Mouse (Mus musculus): ENCODE measurements at regions not wholly inside any gene's neighbourhood (a gene's known extent, or its start where the extent isn't known, plus 50 kb on each side); places are given as distances from the start of the nearest gene placed in this dataset.

DNA sequence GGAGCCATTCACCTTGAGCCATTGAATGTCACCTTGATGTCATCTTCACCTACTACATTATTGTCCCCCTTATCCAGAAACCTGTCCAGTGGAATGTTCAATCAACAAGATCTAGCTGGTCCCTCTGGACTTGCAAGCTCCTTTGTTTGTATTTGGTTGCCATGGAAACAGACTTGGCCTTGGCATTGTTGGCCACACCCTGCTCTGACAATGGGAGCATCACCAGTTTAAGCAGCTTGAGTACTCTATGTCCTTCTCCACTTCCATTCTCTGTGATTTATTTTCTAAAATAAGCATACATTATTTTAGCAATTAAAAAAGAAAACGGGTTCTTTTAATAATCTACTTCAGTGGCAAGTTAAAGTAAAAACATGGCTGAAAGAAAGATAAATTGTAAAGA is 221.6 kb upstream of the Runx1 start:
- H3K27ac ChIP-seq: no peak overlapping the region
- WGBS: 77% methylated on average over 1 of the region's 1 CpGs
- no peak overlapping the region for H3K9ac ChIP-seq
- H3K4me2 ChIP-seq: no peak overlapping the region
- ATAC-seq (replicated peaks; ENCODE audit: insufficient number of reproducible peaks, insufficient read depth, low FRiP score, low read depth): no peak
- peaks cover 5% of the 10 kb centered on the region for H3K4me1 ChIP-seq (replicated peaks)
- H3K9me3 ChIP-seq (replicated peaks): no peaks in the 10 kb centered on the region
- H3K4me3 ChIP-seq: no peak overlapping the region
- H3K36me3 ChIP-seq: no peaks in the 10 kb centered on the region
- peaks cover 21% of the 10 kb centered on the region for H3K27me3 ChIP-seq

DNA sequence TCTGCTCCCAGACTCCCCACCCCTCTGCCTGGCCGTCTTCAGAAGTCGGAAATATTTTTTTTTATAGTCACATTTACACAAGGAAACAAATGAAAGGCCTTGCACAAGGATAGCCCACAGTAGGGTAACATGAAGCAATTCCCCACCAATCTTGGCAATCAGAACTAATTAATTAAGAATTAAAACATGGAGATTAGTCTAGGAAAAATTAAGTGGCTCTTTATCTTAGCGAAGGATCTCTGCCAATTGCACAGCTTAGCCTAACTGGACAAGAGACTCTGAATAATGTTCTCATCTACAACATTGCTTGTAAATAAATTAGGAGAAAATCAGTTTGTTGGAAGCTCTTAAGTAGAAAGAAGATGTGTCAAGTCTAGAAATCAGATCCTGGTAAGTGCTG is 220.3 kb upstream of the Runx1 start:
- Histone ChIP-seq H3K4me2 (no peak overlapping the region), H3K9me3 (replicated peaks) (no peaks in the 10 kb centered on the region), H3K27me3 (peaks cover 23% of the 10 kb centered on the region), H3K27ac (no peak overlapping the region), H3K36me3 (no peaks in the 10 kb centered on the region), H3K4me1 (replicated peaks) (peaks cover 8% of the 10 kb centered on the region), H3K9ac (no peak overlapping the region), H3K4me3 (no peak overlapping the region)
- no peak for ATAC-seq (replicated peaks; ENCODE audit: insufficient number of reproducible peaks, insufficient read depth, low FRiP score, low read depth)
- 84% methylated on average over 3 of the region's 3 CpGs for WGBS

DNA sequence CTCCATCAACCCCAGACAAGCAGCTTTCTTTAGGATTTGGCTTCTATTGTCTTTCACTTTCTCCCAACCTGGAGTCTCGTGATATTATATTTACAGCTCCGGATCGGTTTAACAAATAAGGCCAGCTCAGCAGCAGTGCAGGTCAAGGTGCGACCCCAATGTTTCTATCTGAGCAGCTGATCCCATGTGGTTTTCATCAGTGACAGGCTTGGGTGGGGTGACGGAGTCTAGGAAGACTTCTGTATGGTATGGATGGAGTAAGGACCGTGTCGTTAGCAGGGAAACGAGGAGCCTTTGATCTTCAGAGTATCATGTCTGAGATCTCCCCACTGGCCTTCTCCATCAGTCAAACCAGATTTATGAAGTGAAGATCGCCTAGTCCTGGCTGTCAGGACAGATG is 217.4 kb upstream of the Runx1 start:
- Histone ChIP-seq H3K36me3 (no peaks in the 10 kb centered on the region), H3K27me3 (peaks cover 24% of the 10 kb centered on the region), H3K4me1 (replicated peaks) (peaks cover 8% of the 10 kb centered on the region), H3K9ac (no peak overlapping the region), H3K4me2 (no peak overlapping the region), H3K9me3 (replicated peaks) (no peaks in the 10 kb centered on the region), H3K4me3 (no peak overlapping the region), H3K27ac (no peak overlapping the region)
- ATAC-seq (replicated peaks; ENCODE audit: insufficient number of reproducible peaks, insufficient read depth, low FRiP score, low read depth): no peak
- WGBS: 53% methylated on average over 9 of the region's 9 CpGs

DNA sequence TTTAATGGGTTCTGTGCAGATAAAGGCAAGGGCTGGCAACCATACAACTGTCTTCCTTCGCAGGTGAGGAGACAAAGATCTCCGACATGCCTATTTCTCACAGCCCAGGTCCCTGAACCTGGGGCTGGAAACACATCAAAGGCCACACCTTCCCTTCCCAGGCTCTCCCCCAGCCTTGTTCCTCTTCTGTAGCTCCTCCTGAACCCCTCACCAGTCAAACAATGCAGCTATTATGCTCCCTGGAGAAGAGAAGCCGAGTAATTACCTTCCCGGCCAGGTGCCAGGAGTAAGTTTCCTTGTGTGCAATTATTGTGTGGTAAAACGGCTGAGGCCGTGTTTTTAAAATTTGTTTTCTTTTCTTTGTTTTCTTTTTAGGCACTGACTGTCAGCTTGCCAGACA is 217.0 kb upstream of the Runx1 start:
- H3K27ac ChIP-seq: no peak overlapping the region
- no peak overlapping the region for H3K4me3 ChIP-seq
- H3K9ac ChIP-seq: no peak overlapping the region
- H3K4me1 ChIP-seq (replicated peaks): peaks cover 8% of the 10 kb centered on the region
- H3K36me3 ChIP-seq: no peaks in the 10 kb centered on the region
- 0 out of 2 replicates have a peak, but pooled peaks have one; percentile 18 for ATAC-seq (replicated peaks; ENCODE audit: insufficient number of reproducible peaks, insufficient read depth, low FRiP score, low read depth)
- peaks cover 24% of the 10 kb centered on the region for H3K27me3 ChIP-seq
- no peaks in the 10 kb centered on the region for H3K9me3 ChIP-seq (replicated peaks)
- peak overlapping the region; percentile 19; the same call in 1 of the 2 replicates for H3K4me2 ChIP-seq
- 30% methylated on average over 6 of the region's 6 CpGs for whole genome bisulfite sequencing

DNA sequence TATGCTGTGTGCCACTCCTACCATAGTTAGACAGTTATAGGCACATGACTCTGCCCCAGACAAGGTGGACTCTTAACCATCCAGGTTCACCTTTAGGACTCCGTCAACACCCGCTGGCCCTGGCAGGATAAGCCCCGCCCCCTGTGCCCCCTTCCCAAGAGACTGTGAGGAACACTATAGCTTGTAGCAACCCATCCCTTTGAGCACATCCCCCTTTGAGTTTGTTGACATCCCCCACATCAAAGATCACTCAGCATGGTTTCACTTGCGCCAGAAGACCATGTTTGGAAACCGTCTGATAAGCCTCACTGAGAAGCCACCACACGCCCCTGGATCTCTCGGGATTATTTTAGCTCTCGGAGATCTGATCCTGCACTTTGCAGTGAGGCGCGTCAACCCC is 216.5 kb upstream of the Runx1 start:
- WGBS: 20% methylated on average over 10 of the region's 10 CpGs
- H3K9me3 ChIP-seq (replicated peaks): no peaks in the 10 kb centered on the region
- H3K4me1 ChIP-seq (replicated peaks): peaks cover 8% of the 10 kb centered on the region
- H3K27me3 ChIP-seq: peaks cover 24% of the 10 kb centered on the region
- ATAC-seq (replicated peaks; ENCODE audit: insufficient number of reproducible peaks, insufficient read depth, low FRiP score, low read depth): peak; percentile 39; the same call in 1 of the 2 replicates
- H3K36me3 ChIP-seq: no peaks in the 10 kb centered on the region
- peak overlapping the region; percentile 19; the same call in 1 of the 2 replicates for H3K4me2 ChIP-seq
- no peak overlapping the region for H3K4me3 ChIP-seq
- no peak overlapping the region for H3K27ac ChIP-seq
- H3K9ac ChIP-seq: no peak overlapping the region

DNA sequence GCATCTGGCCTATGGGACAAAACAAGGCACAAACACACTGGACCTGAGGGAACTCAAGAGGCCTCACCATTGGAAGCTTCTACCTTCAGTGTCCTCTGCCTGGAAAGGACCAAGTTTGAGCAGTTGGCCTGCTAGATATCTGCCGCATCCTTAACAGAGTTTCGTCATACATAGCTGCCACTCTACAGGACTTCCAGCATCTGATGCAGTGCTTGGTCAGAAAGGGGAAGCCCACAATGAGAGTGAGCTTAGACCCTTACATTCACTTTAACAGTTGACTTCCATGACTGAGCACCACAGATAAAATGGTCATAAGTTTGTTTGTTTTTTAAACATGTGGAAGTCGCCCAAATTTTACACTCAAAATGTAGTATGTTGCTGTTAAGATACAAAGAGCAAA is 215.9 kb upstream of the Runx1 start:
- no peaks in the 10 kb centered on the region for H3K9me3 ChIP-seq (replicated peaks)
- peaks cover 8% of the 10 kb centered on the region for H3K4me1 ChIP-seq (replicated peaks)
- H3K9ac ChIP-seq: no peak overlapping the region
- WGBS: 81% methylated on average over 3 of the region's 3 CpGs
- H3K4me2 ChIP-seq: no peak overlapping the region
- no peak overlapping the region for H3K27ac ChIP-seq
- ATAC-seq (replicated peaks; ENCODE audit: insufficient number of reproducible peaks, insufficient read depth, low FRiP score, low read depth): no peak
- H3K27me3 ChIP-seq: peaks cover 22% of the 10 kb centered on the region
- no peak overlapping the region for H3K4me3 ChIP-seq
- H3K36me3 ChIP-seq: no peaks in the 10 kb centered on the region

DNA sequence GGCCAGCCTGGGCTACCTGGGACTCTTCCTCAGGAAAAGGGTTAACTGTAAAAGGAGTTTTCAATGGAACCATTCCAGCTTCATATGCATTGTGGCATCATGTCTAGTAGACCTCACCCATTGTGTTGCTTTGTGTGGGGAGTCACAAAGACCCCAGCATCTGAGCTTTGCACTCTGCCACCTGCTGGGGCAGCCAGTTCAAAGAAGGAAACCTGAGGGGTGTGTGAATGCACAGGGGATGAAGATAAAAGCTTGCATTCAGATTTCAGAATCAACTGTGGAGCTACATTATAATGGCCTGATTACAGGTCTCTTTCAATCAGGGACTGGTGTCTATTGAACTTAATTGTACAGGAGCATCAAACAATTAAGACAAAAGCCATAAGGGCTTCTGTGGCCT is 215.4 kb upstream of the Runx1 start:
- Histone ChIP-seq H3K4me3 (no peak overlapping the region), H3K27me3 (peaks cover 17% of the 10 kb centered on the region), H3K9me3 (replicated peaks) (no peaks in the 10 kb centered on the region), H3K27ac (no peak overlapping the region), H3K36me3 (no peaks in the 10 kb centered on the region), H3K4me1 (replicated peaks) (peaks cover 8% of the 10 kb centered on the region), H3K9ac (no peak overlapping the region), H3K4me2 (no peak overlapping the region)
- no peak for ATAC-seq (replicated peaks; ENCODE audit: insufficient number of reproducible peaks, insufficient read depth, low FRiP score, low read depth)

DNA sequence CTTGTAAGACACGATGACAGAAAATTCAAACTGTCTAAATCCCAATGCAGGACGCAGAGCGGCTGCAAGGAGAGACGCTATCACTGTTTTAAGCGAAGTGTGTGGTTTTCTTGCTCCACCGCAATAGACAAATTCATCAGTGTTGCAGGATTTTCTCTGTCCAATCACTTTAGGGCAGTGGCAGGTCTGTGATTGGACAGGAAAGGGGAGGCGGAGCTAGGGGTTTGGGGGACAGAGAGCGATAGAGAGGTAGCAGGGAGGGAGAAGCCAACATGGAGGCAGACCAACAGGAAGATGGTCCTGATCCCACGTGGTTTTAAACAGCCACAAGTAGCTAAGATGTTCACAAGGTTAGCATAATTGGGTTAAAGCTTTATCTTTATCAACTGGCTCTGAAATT is 209.7 kb upstream of the Runx1 start:
- 87% methylated on average over 9 of the region's 9 CpGs for WGBS
- Histone ChIP-seq H3K4me3 (no peak overlapping the region), H3K27ac (no peak overlapping the region), H3K4me1 (replicated peaks) (no peaks in the 10 kb centered on the region), H3K36me3 (no peaks in the 10 kb centered on the region), H3K9me3 (replicated peaks) (no peaks in the 10 kb centered on the region), H3K9ac (no peak overlapping the region), H3K27me3 (peaks cover 6% of the 10 kb centered on the region; the same call in 1 of the 2 replicates), H3K4me2 (no peak overlapping the region)
- ATAC-seq (replicated peaks; ENCODE audit: insufficient number of reproducible peaks, insufficient read depth, low FRiP score, low read depth): no peak

DNA sequence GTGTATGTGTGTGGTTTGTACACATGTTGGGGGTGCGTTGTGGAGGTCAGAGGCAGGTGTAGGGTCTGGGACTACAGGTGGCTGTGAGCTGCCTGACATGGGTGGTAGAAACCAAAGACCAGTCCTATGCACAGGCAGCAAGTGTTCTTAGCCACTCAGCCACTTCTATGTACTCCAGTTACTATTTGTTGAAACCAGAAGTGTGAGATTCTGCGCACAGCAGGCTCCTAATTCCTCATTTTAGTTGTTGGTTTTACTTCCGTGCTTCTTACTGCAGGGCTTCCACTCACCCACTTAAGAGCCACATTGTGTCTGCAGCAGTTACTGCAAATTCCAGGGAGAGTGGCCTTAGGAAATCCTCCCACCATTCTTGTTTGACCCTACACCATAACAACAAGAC is 208.0 kb upstream of the Runx1 start:
- Histone ChIP-seq H3K4me3 (no peak overlapping the region), H3K36me3 (no peaks in the 10 kb centered on the region), H3K9ac (no peak overlapping the region), H3K9me3 (replicated peaks) (no peaks in the 10 kb centered on the region), H3K27me3 (peaks cover 6% of the 10 kb centered on the region; the same call in 1 of the 2 replicates), H3K27ac (no peak overlapping the region), H3K4me1 (replicated peaks) (no peaks in the 10 kb centered on the region), H3K4me2 (no peak overlapping the region)
- no peak for ATAC-seq (replicated peaks; ENCODE audit: insufficient number of reproducible peaks, insufficient read depth, low FRiP score, low read depth)
- 73% methylated on average over 3 of the region's 3 CpGs for WGBS

DNA sequence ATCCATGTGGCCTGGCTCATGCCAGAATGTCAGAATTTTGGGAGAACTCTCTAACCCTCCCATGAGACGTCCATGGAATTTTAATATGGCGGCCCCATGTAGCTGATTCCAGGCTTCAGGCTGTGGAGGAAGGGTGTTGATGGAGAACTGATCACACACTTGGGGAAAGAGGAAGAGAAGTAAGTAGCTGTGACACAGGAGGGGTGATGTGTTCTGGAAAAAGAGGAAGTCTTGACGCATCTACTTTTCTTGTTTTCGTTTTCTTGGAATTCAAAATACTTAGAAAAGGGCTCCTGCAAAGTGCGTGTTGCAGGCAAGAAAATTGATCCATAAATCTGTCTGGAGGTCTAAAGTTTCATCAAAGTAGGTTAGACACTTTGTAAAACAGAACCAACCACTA is 205.7 kb upstream of the Runx1 start:
- no peak for ATAC-seq (replicated peaks; ENCODE audit: insufficient number of reproducible peaks, insufficient read depth, low FRiP score, low read depth)
- H3K4me2 ChIP-seq: no peak overlapping the region
- H3K27me3 ChIP-seq: peaks cover 6% of the 10 kb centered on the region; the same call in 1 of the 2 replicates
- no peak overlapping the region for H3K27ac ChIP-seq
- no peaks in the 10 kb centered on the region for H3K36me3 ChIP-seq
- no peak overlapping the region for H3K4me3 ChIP-seq
- no peak overlapping the region for H3K9ac ChIP-seq
- WGBS: 74% methylated on average over 5 of the region's 5 CpGs
- H3K9me3 ChIP-seq (replicated peaks): no peaks in the 10 kb centered on the region
- H3K4me1 ChIP-seq (replicated peaks): no peaks in the 10 kb centered on the region

DNA sequence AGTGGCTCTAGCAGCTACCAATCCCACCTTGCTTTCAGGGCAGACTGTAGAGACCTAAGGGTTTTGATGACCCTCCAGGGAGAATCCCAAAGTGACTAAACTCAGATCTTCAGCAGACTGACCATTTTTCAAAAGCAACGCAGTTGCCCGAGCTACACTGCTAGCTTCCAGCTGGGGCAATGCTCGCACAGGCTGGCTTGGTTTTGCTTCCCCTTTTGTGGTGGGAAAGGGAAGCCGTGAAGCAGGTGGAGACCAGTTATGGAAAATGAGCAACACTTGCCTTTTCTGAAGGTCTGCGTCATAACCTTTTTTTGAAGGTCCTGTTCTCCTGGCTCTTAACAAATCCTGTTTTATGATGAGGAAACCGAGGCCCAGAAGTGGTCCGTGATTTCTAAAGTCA is 202.7 kb upstream of the Runx1 start:
- no peak for ATAC-seq (replicated peaks; ENCODE audit: insufficient number of reproducible peaks, insufficient read depth, low FRiP score, low read depth)
- Histone ChIP-seq H3K36me3 (no peaks in the 10 kb centered on the region), H3K9ac (no peak overlapping the region), H3K27me3 (peaks cover 6% of the 10 kb centered on the region; the same call in 1 of the 2 replicates), H3K4me2 (no peak overlapping the region), H3K27ac (no peak overlapping the region), H3K4me1 (replicated peaks) (no peaks in the 10 kb centered on the region), H3K9me3 (replicated peaks) (no peaks in the 10 kb centered on the region), H3K4me3 (no peak overlapping the region)
- WGBS: 70% methylated on average over 7 of the region's 7 CpGs

DNA sequence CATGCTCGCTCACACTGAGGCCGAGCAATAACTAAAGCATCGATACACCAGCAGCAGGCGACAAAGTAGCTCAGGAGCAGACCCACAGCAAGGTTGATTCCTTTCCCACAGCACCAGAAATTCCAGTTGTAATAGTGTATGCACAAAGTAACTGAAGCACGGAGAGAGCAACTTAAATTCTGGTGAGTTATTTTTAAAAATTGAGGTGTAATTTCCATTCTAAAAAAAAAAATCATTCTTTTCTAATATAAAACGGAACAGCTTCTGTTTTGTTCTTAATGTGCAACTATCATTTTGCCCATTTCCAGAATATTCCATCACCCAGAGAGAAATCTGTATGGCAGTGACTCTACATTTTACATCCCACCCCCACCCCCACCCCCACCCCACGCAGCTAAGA is 202.1 kb upstream of the Runx1 start:
- no peaks in the 10 kb centered on the region for H3K9me3 ChIP-seq (replicated peaks)
- H3K27me3 ChIP-seq: peaks cover 5% of the 10 kb centered on the region; the same call in 1 of the 2 replicates
- no peak overlapping the region for H3K4me2 ChIP-seq
- H3K4me3 ChIP-seq: no peak overlapping the region
- H3K27ac ChIP-seq: no peak overlapping the region
- H3K4me1 ChIP-seq (replicated peaks): no peaks in the 10 kb centered on the region
- ATAC-seq (replicated peaks; ENCODE audit: insufficient number of reproducible peaks, insufficient read depth, low FRiP score, low read depth): no peak
- no peaks in the 10 kb centered on the region for H3K36me3 ChIP-seq
- 83% methylated on average over 7 of the region's 7 CpGs for WGBS
- H3K9ac ChIP-seq: no peak overlapping the region

All from heart, embryonic 15.5 days (tissue).